Mouse (Mus musculus) forebrain, postnatal 0 days (tissue): ENCODE results near the gene Zfp365. TPM values are rescaled to one million over a fixed set of nuclear protein-coding genes. Genes with fewer than 3 reads are reported as not detected.

Experiments
- ATAC-seq: fragments of 200-750 bp; cut with Nextera tagmentation; 2 replicates; pipeline ENCODE4 v1.8.0; 2017; ENCODE audit warnings: mild to moderate bottlenecking, moderate library complexity
- DNase-seq: peaks from one replicate; pipeline ENCODE4 v3.0.0-alpha.2; 2015
- H3K27ac ChIP-seq: fragments of 300-500 bp; sonication (generic); 2 replicates; pipeline ENCODE4 v1.5.1; 2014; ENCODE audit warnings: low read depth, mild to moderate bottlenecking, antibody characterized with exemption, low read length, moderate library complexity, mixed read lengths
- H3K27me3 ChIP-seq: fragments of 300-500 bp; sonication (generic); 2 replicates; pipeline ENCODE4 v1.6.1; 2014; ENCODE audit warnings: mild to moderate bottlenecking, low read length, mixed read lengths; ENCODE audit not compliant: insufficient read depth
- H3K36me3 ChIP-seq: fragments of 300-500 bp; sonication (generic); 2 replicates; pipeline ENCODE4 v1.6.1; 2014; ENCODE audit warnings: mild to moderate bottlenecking, moderate library complexity; ENCODE audit not compliant: insufficient read depth
- H3K4me1 ChIP-seq: fragments of 300-500 bp; sonication (generic); 2 replicates; pipeline ENCODE4 v1.6.1; 2014; ENCODE audit warnings: antibody characterized with exemption; ENCODE audit not compliant: insufficient read depth
- H3K4me2 ChIP-seq: fragments of 300-500 bp; sonication (generic); 2 replicates; pipeline ENCODE4 v1.6.1; 2014; ENCODE audit warnings: low read depth, mild to moderate bottlenecking, moderate library complexity
- H3K4me3 ChIP-seq: fragments of 300-500 bp; sonication (generic); 2 replicates; pipeline ENCODE4 v1.5.1; 2014; ENCODE audit warnings: low read depth, low read length, mixed read lengths
- H3K9ac ChIP-seq: fragments of 300-500 bp; sonication (generic); 2 replicates; pipeline ENCODE4 v1.6.1; 2014; ENCODE audit warnings: mild to moderate bottlenecking
- H3K9me3 ChIP-seq: fragments of 300-500 bp; sonication (generic); 2 replicates; pipeline ENCODE4 v1.6.1; 2016; ENCODE audit warnings: low read length
- CTCF ChIP-seq: sonication (generic); IDR thresholded peaks from 2 replicates; pipeline ENCODE4 v1.5.1; 2016; ENCODE audit warnings: antibody characterized with exemption, control low read depth, low read depth
- WGBS: fragments of 180-500 bp; shearing (Covaris S2); extraction: QIAGEN DNeasy Blood & Tissue Kit; methylation state at CpG from one replicate; pipeline ENCODE4 v1.1.7; 2014; 5-methylcytosine and 5-hydroxymethylcytosine counted together
- polyA plus RNA-seq: library from polyadenylated mRNA; unstranded; fragments of >200 nt; fragmentation: Nextera tagmentation; extraction: Ambion mirVana; gene quantifications from 2 replicates; pipeline ENCODE4 v1.2.1, GENCODE M21; 2015
- total RNA-seq: library from RNA; depleted of rRNA; stranded (reverse); fragments of >200 nt; gene quantifications from 2 replicates; pipeline ENCODE4 v1.2.3, GENCODE M21; 2014

The Zfp365 gene
- total and polyA plus RNA-seq, 2 experiments from 2014 or later = 8.4 to 21.8 TPM

DNA sequence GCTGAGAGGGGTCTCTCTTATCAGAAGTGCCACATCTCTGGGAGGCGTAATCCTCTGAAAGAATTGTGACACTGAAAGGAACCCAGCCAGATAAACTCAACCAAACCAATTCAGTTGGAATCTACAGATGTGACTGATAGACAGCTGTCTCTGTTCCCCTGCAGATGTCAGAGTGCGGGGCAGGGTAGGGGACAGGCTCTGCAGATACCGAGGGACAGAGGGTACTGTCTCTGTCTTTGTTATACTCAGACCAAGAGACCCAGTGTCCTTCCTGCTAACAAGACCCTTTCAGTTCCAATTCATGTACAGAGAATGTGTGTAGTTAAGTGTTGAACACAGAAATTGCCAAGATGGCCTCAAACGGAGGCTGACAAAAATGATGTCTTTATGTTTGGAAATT lies 6.4 kb downstream of the Zfp365 start:
- WGBS = 79% methylated on average over 4 of the region's 4 CpGs
- no peak overlapping the region for H3K4me3 ChIP-seq
- H3K27ac ChIP-seq = no peak overlapping the region
- ATAC-seq (no peak), DNase-seq (no peak)
- no peak overlapping the region for H3K9ac ChIP-seq
- no peak for TF ChIP-seq CTCF
- 0 out of 2 replicates have a peak, but pooled peaks cover 3% of the 10 kb centered on the region for H3K4me1 ChIP-seq
- H3K36me3 ChIP-seq = no peaks in the 10 kb centered on the region
- H3K4me2 ChIP-seq = no peak overlapping the region
- H3K27me3 ChIP-seq = no peaks in the 10 kb centered on the region
- H3K9me3 ChIP-seq = no peaks in the 10 kb centered on the region

DNA sequence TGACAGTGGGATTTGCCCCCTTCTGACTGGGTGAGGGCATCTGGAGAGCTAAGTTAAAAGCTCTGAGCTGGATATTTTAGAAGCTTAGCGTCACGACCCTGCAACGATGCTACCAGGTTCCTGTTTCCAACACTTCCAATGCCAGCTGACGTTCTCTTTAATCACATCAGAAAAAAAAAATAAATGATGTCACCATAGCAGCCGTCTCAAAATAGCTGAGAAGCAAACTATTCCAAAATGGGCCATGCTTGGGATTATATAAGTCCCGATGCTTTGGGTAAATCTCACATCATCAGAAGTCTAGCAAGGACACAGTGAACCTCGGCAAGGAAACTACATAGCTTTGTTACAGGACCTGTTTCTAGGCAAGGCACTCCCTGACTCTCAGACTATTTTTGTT lies 9.1 kb downstream of the Zfp365 start:
- Histone ChIP-seq H3K9ac (no peak overlapping the region), H3K4me1 (0 out of 2 replicates have a peak, but pooled peaks cover 3% of the 10 kb centered on the region), H3K27me3 (no peaks in the 10 kb centered on the region), H3K27ac (no peak overlapping the region), H3K4me3 (no peak overlapping the region), H3K36me3 (no peaks in the 10 kb centered on the region), H3K4me2 (no peak overlapping the region), H3K9me3 (no peaks in the 10 kb centered on the region)
- TF ChIP-seq CTCF = no peak
- 56% methylated on average over 7 of the region's 7 CpGs for WGBS
- DNase-seq (no peak), ATAC-seq (no peak)

DNA sequence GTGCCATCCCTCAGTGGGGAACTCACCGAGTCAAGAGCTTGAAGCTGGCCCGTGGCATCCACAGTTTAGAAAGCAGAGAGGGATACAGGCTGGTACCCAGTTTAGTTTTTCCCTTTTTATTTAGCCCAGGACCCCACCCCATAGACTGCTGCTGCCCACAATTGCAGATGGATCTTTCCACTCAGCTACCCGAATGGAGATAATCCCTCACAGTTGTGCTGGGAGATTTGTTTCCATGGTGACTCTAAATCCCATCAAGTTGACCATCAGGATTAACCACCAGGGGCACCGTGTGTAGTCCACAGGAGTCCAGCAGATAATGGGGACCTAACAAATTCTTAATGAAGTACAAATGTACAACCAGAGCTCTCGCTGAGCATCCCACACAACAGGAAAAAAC lies 11.3 kb downstream of the Zfp365 start:
- Histone ChIP-seq H3K4me3 (no peak overlapping the region), H3K9ac (no peak overlapping the region), H3K9me3 (no peaks in the 10 kb centered on the region), H3K4me2 (no peak overlapping the region), H3K27ac (no peak overlapping the region), H3K4me1 (0 out of 2 replicates have a peak, but pooled peaks cover 3% of the 10 kb centered on the region), H3K27me3 (no peaks in the 10 kb centered on the region), H3K36me3 (0 out of 2 replicates have a peak, but pooled peaks cover 5% of the 10 kb centered on the region)
- no peak for TF ChIP-seq CTCF
- DNase-seq (no peak), ATAC-seq (no peak)
- WGBS = 8% methylated on average over 5 of the region's 5 CpGs

DNA sequence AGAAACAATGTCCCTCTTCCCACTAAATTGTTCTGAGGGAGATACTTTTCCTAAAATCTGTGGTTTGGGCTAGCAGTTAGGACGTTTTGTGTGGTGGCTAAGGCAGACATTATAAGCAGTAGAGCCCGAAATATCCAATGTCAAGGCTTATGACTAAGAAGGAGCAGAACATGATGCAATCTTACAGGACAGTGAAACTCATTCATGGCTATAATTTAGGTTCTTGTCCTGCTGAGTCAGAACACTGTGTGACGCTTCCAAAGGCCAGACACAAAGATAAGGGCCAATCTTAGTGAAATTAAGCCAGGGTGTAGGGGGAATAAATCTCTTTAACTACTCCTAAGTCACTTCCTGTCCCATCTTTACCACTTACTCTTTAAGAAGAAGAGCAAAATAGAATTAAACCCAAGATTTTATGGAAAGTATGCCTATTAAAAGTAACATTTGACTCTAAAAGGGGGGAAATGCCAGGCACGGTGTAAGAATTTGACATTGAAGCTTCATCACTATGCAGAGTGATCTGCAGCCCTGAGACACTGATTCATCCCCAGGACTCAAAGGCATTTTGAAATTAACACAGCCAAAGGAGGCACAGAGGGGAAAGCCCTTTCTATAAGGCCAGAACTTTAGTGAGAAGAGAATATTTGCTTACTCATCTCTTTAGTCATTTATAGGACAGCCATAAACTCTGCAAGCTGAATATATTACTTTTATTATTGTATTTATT lies 13.3 kb downstream of the Zfp365 start:
- TF ChIP-seq CTCF = no peak
- ATAC-seq (no peak), DNase-seq (no peak)
- no peak overlapping the region for H3K4me3 ChIP-seq
- no peak overlapping the region for H3K9ac ChIP-seq
- no peak overlapping the region for H3K27ac ChIP-seq
- no peaks in the 10 kb centered on the region for H3K9me3 ChIP-seq
- no peaks in the 10 kb centered on the region for H3K27me3 ChIP-seq
- 71% methylated on average over 4 of the region's 4 CpGs for WGBS
- H3K36me3 ChIP-seq = peaks cover 5% of the 10 kb centered on the region; the same call in 1 of the 2 replicates
- H3K4me2 ChIP-seq = no peak overlapping the region
- peaks cover 3% of the 10 kb centered on the region; the same call in 1 of the 2 replicates for H3K4me1 ChIP-seq

DNA sequence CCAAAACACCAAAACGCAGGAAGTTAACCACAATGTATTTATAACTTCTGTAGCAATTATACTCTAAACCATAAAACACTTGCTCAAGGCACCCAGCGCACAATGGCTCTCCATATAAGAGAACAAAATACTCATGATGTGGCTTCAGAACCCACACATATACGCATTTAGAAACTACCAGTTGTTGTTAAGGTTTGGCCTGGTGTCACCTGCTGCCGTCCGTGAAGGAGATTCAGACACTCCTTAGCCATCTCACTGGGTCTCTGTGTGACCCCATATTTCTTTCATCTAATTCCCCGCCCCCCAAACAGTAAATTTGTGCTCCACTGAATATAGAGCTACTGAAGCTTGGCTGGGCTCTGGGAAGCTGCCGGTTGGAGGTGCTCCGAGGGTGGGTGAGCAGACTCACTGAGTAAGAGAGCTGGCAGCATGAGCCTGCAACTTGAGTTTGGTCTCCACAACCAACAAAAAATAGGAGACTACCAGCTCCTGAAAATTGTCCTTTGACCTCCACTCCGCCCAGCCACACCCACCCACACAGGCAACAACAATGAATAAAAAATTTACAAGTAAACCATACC lies 14.0 kb downstream of the Zfp365 start:
- no peak overlapping the region for H3K4me3 ChIP-seq
- ATAC-seq = no peak
- peaks cover 5% of the 10 kb centered on the region; the same call in 1 of the 2 replicates for H3K36me3 ChIP-seq
- no peak overlapping the region for H3K4me2 ChIP-seq
- no peak overlapping the region for H3K27ac ChIP-seq
- DNase-seq = no peak
- no peak overlapping the region for H3K9ac ChIP-seq
- H3K27me3 ChIP-seq = no peaks in the 10 kb centered on the region
- no peak for TF ChIP-seq CTCF
- no peaks in the 10 kb centered on the region for H3K9me3 ChIP-seq
- WGBS = 96% methylated on average over 9 of the region's 9 CpGs
- peaks cover 3% of the 10 kb centered on the region; the same call in 1 of the 2 replicates for H3K4me1 ChIP-seq

DNA sequence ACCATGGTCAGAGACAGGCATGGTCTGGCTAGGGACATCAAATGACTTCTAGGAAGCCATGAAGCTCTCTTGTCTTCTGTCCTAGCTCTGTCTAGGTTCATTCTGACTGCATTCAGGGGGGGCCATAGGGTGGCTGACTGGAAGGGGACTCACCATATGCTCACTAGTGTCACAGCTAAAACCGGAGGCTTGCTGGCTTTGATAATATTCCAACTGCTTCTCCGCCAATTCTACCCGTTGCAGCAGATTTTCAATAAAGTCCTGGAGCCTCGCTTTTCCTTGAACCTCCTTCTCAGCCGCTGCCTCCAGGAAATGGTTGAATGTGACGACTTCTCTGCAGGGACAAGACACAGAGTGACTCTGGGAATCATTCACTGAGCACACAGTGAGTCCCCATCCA lies 15.2 kb downstream of the Zfp365 start:
- Histone ChIP-seq H3K27me3 (no peaks in the 10 kb centered on the region), H3K4me3 (no peak overlapping the region), H3K9me3 (no peaks in the 10 kb centered on the region), H3K27ac (no peak overlapping the region), H3K9ac (no peak overlapping the region), H3K4me1 (no peaks in the 10 kb centered on the region; the same call in 1 of the 2 replicates), H3K36me3 (peaks cover 5% of the 10 kb centered on the region; the same call in 1 of the 2 replicates), H3K4me2 (no peak overlapping the region)
- TF ChIP-seq CTCF = no peak
- 61% methylated on average over 6 of the region's 6 CpGs for WGBS
- DNase-seq (no peak), ATAC-seq (peak; percentile 34; the same call in 1 of the 2 replicates)

DNA sequence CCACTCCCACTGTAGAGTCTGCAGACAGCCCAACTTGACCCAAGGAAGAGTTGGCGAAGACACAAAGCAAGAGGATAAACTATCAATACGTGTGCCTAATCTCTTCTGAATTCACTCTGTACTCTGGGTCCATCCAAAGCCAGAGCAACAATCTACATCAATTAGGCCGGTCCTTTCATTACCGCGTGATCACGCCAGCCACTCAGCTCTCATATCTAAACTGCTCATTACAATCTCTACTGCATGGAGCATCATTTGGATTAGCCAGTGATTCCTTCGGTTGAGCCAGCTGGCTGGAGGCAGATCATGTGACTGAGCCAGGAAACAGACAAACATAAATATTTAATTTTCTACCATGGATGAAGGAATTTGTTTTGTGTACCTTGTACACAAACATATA lies 17.8 kb downstream of the Zfp365 start:
- no peaks in the 10 kb centered on the region; the same call in 1 of the 2 replicates for H3K4me1 ChIP-seq
- TF ChIP-seq CTCF = no peak
- no peak overlapping the region for H3K9ac ChIP-seq
- no peak overlapping the region for H3K4me2 ChIP-seq
- no peaks in the 10 kb centered on the region for H3K27me3 ChIP-seq
- no peak overlapping the region for H3K27ac ChIP-seq
- no peak for DNase-seq
- no peak overlapping the region for H3K4me3 ChIP-seq
- peaks cover 5% of the 10 kb centered on the region; the same call in 1 of the 2 replicates for H3K36me3 ChIP-seq
- no peaks in the 10 kb centered on the region for H3K9me3 ChIP-seq
- ATAC-seq = no peak
- whole genome bisulfite sequencing = 52% methylated on average over 7 of the region's 7 CpGs
